Mouse (Mus musculus): ENCODE measurements around the gene Cyp4f17.
"Not testable (repeated sequence)": the region's sequence is repeated elsewhere in the genome, so short reads cannot be mapped to it uniquely, and the experiment has no call there.

Cyp4f17 gene

DNA sequence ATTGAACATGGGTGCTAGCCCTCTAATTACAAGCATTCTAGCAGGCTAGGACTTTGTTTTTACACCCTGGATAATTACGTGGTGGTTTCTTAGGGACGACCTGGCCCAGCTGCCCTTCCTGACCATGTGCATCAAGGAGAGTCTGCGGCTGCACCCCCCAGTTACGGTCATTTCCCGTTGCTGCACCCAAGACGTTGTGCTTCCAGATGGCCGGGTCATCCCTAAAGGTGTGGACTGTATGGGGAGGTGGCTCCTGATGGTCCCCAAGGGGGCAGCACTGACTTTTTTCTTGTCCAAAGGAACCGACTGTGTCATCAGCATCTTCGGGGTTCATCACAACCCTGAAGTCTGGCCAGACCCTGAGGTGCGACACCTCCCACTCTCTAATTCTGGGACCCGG lies 21.9 kb downstream of the Cyp4f17 start:
- no peak for DNase-seq (ENCODE audit: low spot score)

GRCm38 (mm10) chr17:32528408-32529337 lies 22.8 kb downstream of the Cyp4f17 start:
- peak; percentile 90 for DNase-seq (ENCODE audit: low spot score)

DNA sequence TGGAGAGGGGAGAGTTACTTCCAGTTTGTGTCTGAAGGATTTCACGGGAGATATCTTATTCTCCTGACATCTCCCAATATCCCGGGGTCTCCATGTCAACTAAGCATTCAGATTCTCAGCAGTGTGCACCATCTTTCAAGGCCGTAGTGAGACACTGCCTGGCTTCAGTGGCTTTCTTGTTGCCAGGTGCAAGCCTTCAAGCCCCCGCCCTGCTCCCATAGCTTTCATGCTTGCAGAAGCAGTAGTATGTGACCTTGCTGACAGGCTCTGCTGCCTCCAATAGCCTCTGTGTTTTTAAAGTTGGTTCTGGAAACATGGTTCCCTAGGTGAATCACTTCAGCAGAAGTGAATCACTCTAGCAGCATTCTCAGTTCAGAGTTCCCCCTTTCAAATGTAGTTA lies 26.5 kb downstream of the Cyp4f17 start:
- not testable (repeated sequence) for DNase-seq (ENCODE audit: low spot score)

DNA sequence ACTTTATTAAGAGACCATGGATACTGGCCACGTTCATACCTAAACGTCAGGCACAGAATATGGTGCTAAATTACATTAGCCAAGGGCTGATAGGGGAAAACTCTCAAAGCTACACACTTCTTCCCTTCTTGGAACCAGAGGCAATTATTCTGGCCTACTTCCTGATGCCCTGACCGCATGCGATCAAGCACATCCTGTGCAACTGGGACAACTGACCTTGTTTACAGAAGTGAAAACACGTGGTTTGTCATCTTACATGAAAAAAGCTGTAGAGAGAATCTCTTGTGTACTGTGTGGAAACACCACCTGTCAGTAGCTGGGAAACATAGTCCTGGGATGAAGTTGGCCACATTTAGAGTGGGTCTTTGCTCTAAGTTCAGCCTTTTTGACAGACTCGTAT lies 28.2 kb downstream of the Cyp4f17 start:
- DNase-seq (ENCODE audit: low spot score): no peak

DNA sequence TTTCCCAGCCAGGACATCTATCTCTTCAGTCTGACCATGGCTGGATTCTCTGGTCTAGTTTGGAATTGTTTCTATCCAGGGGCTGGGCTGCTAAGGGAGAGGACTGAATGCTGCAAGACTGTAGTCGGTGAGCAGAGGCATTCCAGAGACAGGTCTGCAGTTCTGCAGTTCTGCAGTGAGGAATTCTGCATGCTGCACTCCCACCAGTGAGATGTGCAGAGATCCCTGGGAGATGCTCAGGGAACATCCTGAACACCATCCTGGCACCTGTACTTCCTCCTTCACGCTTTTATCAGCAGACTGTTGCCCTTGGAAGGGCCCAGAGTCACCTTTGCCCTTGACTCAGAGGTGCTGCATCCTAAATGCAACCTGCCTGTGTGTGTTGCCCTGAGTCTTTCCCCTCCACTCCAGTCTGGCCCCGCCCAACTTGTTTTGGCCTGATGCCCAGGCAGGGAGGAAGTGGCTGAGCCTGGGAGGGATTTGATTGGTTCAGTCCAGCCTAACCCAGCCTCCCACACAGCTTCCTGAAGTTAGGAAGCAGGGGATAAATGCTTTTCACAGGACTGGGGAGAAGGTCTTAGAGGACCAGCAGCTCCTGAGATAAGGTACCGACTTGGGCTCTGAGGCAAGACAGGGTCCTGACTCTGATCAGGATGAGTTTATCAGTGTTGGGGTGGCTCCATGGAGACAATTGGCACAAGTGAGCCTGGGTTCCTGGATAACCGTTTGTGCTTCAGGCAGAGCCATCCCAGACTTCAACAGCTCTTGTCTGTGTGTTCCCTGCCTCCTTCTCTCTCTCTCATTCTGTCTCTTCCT lies 30.4 kb downstream of the Cyp4f17 start, which contains the start of gene Cyp4f16:
Gene Cyp4f16, plus strand, starts transcription at position 508 of the 816 bp plus-strand sequence.
- peak; percentile 95 for DNase-seq (ENCODE audit: low spot score)

DNA sequence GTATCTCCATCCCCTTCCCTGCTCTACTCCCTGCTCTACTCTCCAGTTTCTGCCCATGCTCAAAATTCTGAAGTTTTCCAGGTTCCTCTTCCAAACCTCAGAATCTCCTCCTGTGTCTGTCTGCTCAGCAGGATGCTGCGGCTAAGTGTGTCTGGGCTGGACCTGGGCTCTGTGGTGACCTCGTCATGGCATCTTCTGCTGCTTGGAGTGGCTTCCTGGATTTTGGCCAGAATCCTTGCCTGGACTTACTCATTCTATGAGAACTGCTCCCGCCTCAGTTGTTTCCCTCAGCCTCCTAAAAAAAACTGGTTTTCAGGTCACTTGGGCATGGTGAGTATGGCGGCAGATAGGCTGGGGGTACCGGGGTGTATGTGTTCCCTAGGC lies 31.0 kb downstream of the Cyp4f17 start:
- no peak for DNase-seq (ENCODE audit: low spot score)

DNA sequence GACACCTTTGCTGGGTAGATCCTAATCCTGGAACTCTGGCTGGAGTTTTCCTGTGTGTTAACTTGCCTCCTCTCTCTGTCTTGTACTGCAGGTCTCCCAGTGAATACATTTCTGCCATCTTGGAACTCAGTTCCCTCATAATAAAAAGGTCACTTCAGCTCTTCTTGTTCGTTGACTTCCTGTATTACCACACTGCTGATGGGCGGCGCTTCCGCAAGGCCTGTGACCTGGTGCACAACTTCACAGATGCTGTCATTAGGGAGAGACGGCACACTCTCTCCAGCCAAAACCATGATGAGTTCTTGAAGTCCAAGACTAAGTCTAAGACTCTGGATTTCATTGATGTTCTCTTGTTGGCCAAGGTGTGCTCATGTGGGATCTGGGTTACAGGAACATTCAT lies 38.9 kb downstream of the Cyp4f17 start:
- DNase-seq (ENCODE audit: low spot score): not testable (repeated sequence)

GRCm38 (mm10) chr17:32550377-32550776 lies 44.5 kb downstream of the Cyp4f17 start:
- DNase-seq (ENCODE audit: low spot score): not testable (repeated sequence)

DNA sequence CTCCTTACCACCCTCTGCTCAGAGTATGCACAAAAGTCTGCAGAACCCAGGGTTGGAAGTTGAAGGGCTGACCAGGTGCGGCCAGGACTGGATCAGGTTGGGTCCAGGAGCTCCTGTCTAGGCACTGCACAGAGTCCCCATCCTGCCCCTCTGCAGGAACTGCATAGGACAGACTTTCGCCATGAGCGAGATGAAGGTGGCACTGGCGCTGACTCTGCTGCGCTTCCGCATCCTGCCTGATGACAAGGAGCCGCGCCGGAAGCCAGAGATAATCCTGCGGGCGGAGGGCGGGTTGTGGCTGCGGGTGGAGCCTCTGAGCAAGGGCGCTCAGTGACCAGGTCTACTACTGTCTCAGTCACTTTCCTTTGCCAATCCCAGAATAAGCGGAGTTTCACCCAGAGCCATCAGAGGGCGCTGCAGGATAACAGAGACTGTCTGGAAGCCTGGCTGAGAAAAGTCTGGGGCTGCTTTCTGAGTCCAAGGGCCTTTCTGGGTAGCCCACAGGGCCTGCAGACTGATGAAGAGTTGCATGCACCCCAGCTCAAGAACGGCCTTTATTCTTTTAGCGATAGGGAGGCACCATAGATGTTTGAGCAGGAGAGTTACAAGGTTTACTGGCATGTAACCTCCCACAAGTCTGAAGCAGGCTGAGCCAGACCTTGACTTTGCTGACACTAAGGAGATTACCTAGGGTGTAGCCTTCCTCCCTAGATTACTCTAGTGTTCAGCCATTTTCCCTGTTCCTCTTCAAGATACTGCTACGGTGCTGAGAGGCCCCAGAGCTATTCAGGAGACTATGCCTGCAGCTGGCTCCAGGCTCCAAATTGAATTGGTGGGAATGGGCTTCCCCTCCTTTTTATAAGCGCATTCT lies 45.3 kb downstream of the Cyp4f17 start:
- DNase-seq (ENCODE audit: low spot score): peak; percentile 88

GRCm38 (mm10) chr17:32553016-32553415 lies 47.2 kb downstream of the Cyp4f17 start:
- DNase-seq (ENCODE audit: low spot score): not testable (repeated sequence)

DNA sequence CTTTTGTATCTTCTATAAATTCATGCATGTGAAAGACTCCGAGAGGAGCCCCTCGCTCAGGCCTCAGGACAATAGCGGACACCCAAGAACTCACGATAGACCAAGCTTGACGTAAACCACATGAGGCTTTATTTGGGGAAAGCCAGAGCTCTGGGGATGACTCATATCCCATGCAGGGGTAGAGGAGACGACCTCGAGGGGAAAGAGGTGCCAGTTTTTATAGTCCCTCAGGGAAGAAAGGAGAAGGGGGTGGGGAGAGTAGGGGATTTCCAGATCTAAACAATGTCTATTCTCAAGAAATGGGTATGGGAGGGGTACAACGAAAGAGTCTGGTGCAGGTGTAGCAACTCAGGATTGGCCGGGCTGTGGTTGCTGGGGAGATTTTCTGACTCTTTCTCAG lies 48.5 kb downstream of the Cyp4f17 start:
- not testable (repeated sequence) for DNase-seq (ENCODE audit: low spot score)

- DNase-seq (ENCODE audit: low spot score): not testable (repeated sequence)
Observed at GRCm38 (mm10) chr17:32563301-32563700, 57.5 kb downstream of the Cyp4f17 start.

GRCm38 (mm10) chr17:32573286-32573685 lies 67.4 kb downstream of the Cyp4f17 start:
- not testable (repeated sequence) for DNase-seq (ENCODE audit: low spot score)

- no peak for DNase-seq (ENCODE audit: low spot score)
Observed at GRCm38 (mm10) chr17:32577496-32578186, 71.8 kb downstream of the Cyp4f17 start.
